Comparison of ENCODE assay signal across 27 mouse cellular contexts in the genomic region with DNA sequence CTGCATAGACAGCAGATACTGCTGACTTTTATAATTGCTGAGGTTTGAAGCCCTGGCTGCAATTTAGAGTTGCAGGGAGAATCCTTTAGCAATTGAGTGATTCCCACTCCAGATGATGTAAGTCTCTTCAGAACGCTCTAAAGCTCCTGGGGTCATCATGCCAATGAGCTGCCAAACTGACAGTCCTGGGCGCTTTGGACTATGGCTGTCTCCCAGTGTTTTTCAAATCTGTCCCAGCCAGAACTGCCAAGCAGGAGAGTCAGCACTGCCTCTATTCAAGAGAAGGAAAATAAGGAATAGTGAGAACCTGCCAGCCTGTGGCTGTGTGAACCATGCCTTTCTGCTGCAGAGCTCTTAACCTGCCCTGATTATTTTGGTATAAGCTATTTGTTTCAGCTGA. TPM values are rescaled to one million over a fixed set of nuclear protein-coding genes. Genes with fewer than 3 reads are reported as not detected.
A peak's percentile ranks its signal among the peaks of the same experiment; 100 is the strongest.
DNase-seq lines count a peak whose midpoint lies in the region; ATAC-seq and TF ChIP-seq lines count a peak whose summit lies in the region.
"Had no signal": no experiment of that assay in that cellular context is flagged by ENCODE, and none has a peak within 500 bp of the region (broad histone marks: within the 10 kb centered on the region; RNA-seq: fewer than 3 reads in every experiment).

No protein-coding gene starts in this region.

- no peak for TF ChIP-seq CTCF in hindbrain, postnatal 0 days (IDR thresholded peaks at IDR 0.05; ENCODE audit: low read depth)

- H3K4me1 ChIP-seq in hindbrain, postnatal 0 days (ENCODE audit: insufficient read depth, low read length): peaks cover 4% of the 10 kb centered on the region; the same call in 1 of the 2 replicates
- no peaks in the 10 kb centered on the region for H3K4me1 ChIP-seq in hindbrain, embryonic 11.5 days (replicated peaks; ENCODE audit: control insufficient read depth, insufficient read depth, low read length)
- peaks cover 27% of the 10 kb centered on the region for H3K4me1 ChIP-seq in embryonic facial prominence, embryonic 15.5 days
- H3K4me1 ChIP-seq: embryonic facial prominence, embryonic 12.5 days; forebrain, embryonic 10.5 days; forebrain, embryonic 13.5 days; heart, embryonic 10.5 days; hindbrain, embryonic 12.5 days; intestine, embryonic 15.5 days had no signal

- peak overlapping the region; percentile 9; the same call in 1 of the 2 replicates for H3K4me2 ChIP-seq in hindbrain, postnatal 0 days (ENCODE audit: low read depth, low read length)
- no peak overlapping the region for H3K4me2 ChIP-seq in hindbrain, embryonic 11.5 days (replicated peaks; ENCODE audit: low read depth, low read length)
- H3K4me2 ChIP-seq in embryonic facial prominence, embryonic 15.5 days (replicated peaks): no peak overlapping the region; the same call in 1 of the 2 replicates
- H3K4me2 ChIP-seq: embryonic facial prominence, embryonic 12.5 days; forebrain, embryonic 13.5 days; hindbrain, embryonic 12.5 days; hindbrain, embryonic 15.5 days; intestine, embryonic 15.5 days had no signal

- ATAC-seq in hindbrain, postnatal 0 days: no peak
- ATAC-seq in hindbrain, embryonic 11.5 days (ENCODE audit: low FRiP score): no peak
- ATAC-seq in embryonic facial prominence, embryonic 15.5 days (ENCODE audit: insufficient number of reproducible peaks, low FRiP score, low TSS enrichment, low read depth): no peak
- ATAC-seq: activated CD4-positive, CD25-positive, alpha-beta regulatory T cell, adult 4 months; forebrain, embryonic 13.5 days; forebrain, embryonic 16.5 days; intestine, embryonic 15.5 days had no signal

- no peak overlapping the region for H3K4me3 ChIP-seq in hindbrain, postnatal 0 days (ENCODE audit: low read length)
- no peak overlapping the region for H3K4me3 ChIP-seq in hindbrain, embryonic 11.5 days (ENCODE audit: low read depth, low read length)
- peak overlapping the region; percentile 13; the same call in 1 of the 2 replicates for H3K4me3 ChIP-seq in embryonic facial prominence, embryonic 15.5 days (replicated peaks)
- H3K4me3 ChIP-seq: embryonic facial prominence, embryonic 12.5 days; forebrain, embryonic 10.5 days; forebrain, embryonic 13.5 days; heart, adult 2 months; heart, embryonic 10.5 days; hindbrain, embryonic 12.5 days; hindbrain, embryonic 15.5 days; intestine, embryonic 15.5 days had no signal

- H3K27me3 ChIP-seq in hindbrain, postnatal 0 days (ENCODE audit: insufficient read depth, low read length): no peaks in the 10 kb centered on the region
- H3K27me3 ChIP-seq in hindbrain, embryonic 11.5 days (ENCODE audit: control insufficient read depth, insufficient read depth, low read length): no peaks in the 10 kb centered on the region
- no peaks in the 10 kb centered on the region for H3K27me3 ChIP-seq in embryonic facial prominence, embryonic 15.5 days
- H3K27me3 ChIP-seq: embryonic facial prominence, embryonic 12.5 days; forebrain, embryonic 13.5 days; hindbrain, embryonic 12.5 days; hindbrain, embryonic 15.5 days; intestine, embryonic 15.5 days had no signal

- no peak overlapping the region for H3K9ac ChIP-seq in hindbrain, postnatal 0 days (replicated peaks; ENCODE audit: low read length)
- no peak overlapping the region for H3K9ac ChIP-seq in hindbrain, embryonic 11.5 days (ENCODE audit: low read depth, low read length)
- no peak overlapping the region for H3K9ac ChIP-seq in embryonic facial prominence, embryonic 15.5 days
- H3K9ac ChIP-seq: embryonic facial prominence, embryonic 12.5 days; forebrain, embryonic 13.5 days; hindbrain, embryonic 12.5 days; hindbrain, embryonic 15.5 days; intestine, embryonic 15.5 days had no signal

- WGBS in hindbrain, postnatal 0 days: 45% methylated on average over 2 of the region's 2 CpGs
- WGBS in hindbrain, embryonic 11.5 days: 86% methylated on average over 2 of the region's 2 CpGs
- 52% methylated on average over 2 of the region's 2 CpGs for WGBS in embryonic facial prominence, embryonic 15.5 days

- H3K36me3 ChIP-seq in hindbrain, postnatal 0 days (ENCODE audit: insufficient read depth, low read length): no peaks in the 10 kb centered on the region
- no peaks in the 10 kb centered on the region for H3K36me3 ChIP-seq in hindbrain, embryonic 11.5 days (ENCODE audit: control insufficient read depth, insufficient read depth, low read length)
- no peaks in the 10 kb centered on the region for H3K36me3 ChIP-seq in embryonic facial prominence, embryonic 15.5 days
- H3K36me3 ChIP-seq: embryonic facial prominence, embryonic 12.5 days; forebrain, embryonic 10.5 days; heart, embryonic 10.5 days; hindbrain, embryonic 12.5 days; hindbrain, embryonic 15.5 days; intestine, embryonic 15.5 days had no signal

- DNase-seq in cerebellum, postnatal 10 days: peak; percentile 27 to 57
- DNase-seq in cerebellum, adult 18-20 months: no peak
- peak; percentile 9 for DNase-seq in gastrocnemius, postnatal 25 days
- DNase-seq in gastrocnemius, postnatal 4 days (ENCODE audit: low spot score in 2 of 2): no peak
- peak; percentile 8 for DNase-seq in hindbrain, postnatal 0 days (ENCODE audit: low spot score)
- no peak for DNase-seq in hindbrain, embryonic 11.5 days (ENCODE audit: low spot score)
- DNase-seq: adrenal gland, adult 8-10 months; adrenal gland, postnatal 25 days; cerebellum, adult 11-12 months; cerebellum, adult 9-11 months; gastrocnemius, postnatal 10 days; heart, postnatal 4 days; kidney, adult 11 months had no signal

- no peak overlapping the region for H3K27ac ChIP-seq in hindbrain, postnatal 0 days
- H3K27ac ChIP-seq in hindbrain, embryonic 11.5 days (ENCODE audit: low read depth, low read length): no peak overlapping the region
- H3K27ac ChIP-seq in embryonic facial prominence, embryonic 15.5 days (replicated peaks): peak overlapping the region; percentile 44
- H3K27ac ChIP-seq: embryonic facial prominence, embryonic 12.5 days; forebrain, embryonic 10.5 days; forebrain, embryonic 13.5 days; heart, adult 2 months; heart, embryonic 10.5 days; hindbrain, embryonic 12.5 days; hindbrain, embryonic 15.5 days; intestine, embryonic 15.5 days had no signal

- no peaks in the 10 kb centered on the region for H3K9me3 ChIP-seq in hindbrain, postnatal 0 days (ENCODE audit: low read length)
- no peaks in the 10 kb centered on the region for H3K9me3 ChIP-seq in hindbrain, embryonic 11.5 days (ENCODE audit: control insufficient read depth, low read length)
- no peaks in the 10 kb centered on the region for H3K9me3 ChIP-seq in embryonic facial prominence, embryonic 15.5 days (replicated peaks)
- H3K9me3 ChIP-seq: embryonic facial prominence, embryonic 12.5 days; forebrain, embryonic 10.5 days; forebrain, embryonic 13.5 days; heart, embryonic 10.5 days; hindbrain, embryonic 12.5 days; hindbrain, embryonic 15.5 days; intestine, embryonic 15.5 days had no signal

RNA-seq across cellular contexts. Expression of a gene that starts 1.8 kb away (rescaled TPM):
- not detected for total RNA-seq in gastrocnemius, postnatal 25 days (2021)
- total RNA-seq in gastrocnemius, postnatal 4 days (2021): under 1 TPM; 0.36 to 0.37 TPM
- 0.68 TPM in 1 of 2 replicates, not detected in the other for total RNA-seq in hindbrain, postnatal 0 days (2014; rRNA removed)
- polyA plus RNA-seq in hindbrain, postnatal 0 days (2015; fragmentation: Nextera tagmentation; extraction: Ambion mirVana): not detected in 2 replicates
- 0.25 TPM in 1 of 2 replicates, not detected in the other for polyA plus RNA-seq in hindbrain, embryonic 11.5 days (2014; fragmentation: Nextera tagmentation; extraction: Ambion mirVana)
- polyA plus RNA-seq in embryonic facial prominence, embryonic 15.5 days (2015; fragmentation: Nextera tagmentation; extraction: Ambion mirVana): 65.7 and 66.2 TPM in 2 replicates
- total RNA-seq: adrenal gland, postnatal 25 days; gastrocnemius, adult 18-20 months; heart, adult 2 months had no signal
- polyA plus RNA-seq: activated CD4-positive, CD25-positive, alpha-beta regulatory T cell, adult 4 months; forebrain, embryonic 13.5 days; forebrain, embryonic 16.5 days; heart, adult 2 months; intestine, embryonic 15.5 days had no signal

RNA-seq across cellular contexts. Expression of a gene that starts 47.8 kb away (rescaled TPM):
- under 1 TPM; 0.28 to 0.78 TPM for total RNA-seq in gastrocnemius, postnatal 25 days (2021)
- total RNA-seq in gastrocnemius, postnatal 4 days (2021): 1 to 10 TPM; 2.2 to 2.5 TPM
- total RNA-seq in hindbrain, postnatal 0 days (2014; rRNA removed): 6.2 and 10.9 TPM in 2 replicates
- 12.7 and 12.8 TPM in 2 replicates for polyA plus RNA-seq in hindbrain, postnatal 0 days (2015; fragmentation: Nextera tagmentation; extraction: Ambion mirVana)
- polyA plus RNA-seq in hindbrain, embryonic 11.5 days (2014; fragmentation: Nextera tagmentation; extraction: Ambion mirVana): 3.8 and 5.8 TPM in 2 replicates
- polyA plus RNA-seq in embryonic facial prominence, embryonic 15.5 days (2015; fragmentation: Nextera tagmentation; extraction: Ambion mirVana): 17.8 and 19.5 TPM in 2 replicates

RNA-seq across cellular contexts. Expression of a gene that starts 56.9 kb away (rescaled TPM):
- under 1 TPM; 0.11 to 0.26 TPM for total RNA-seq in gastrocnemius, postnatal 25 days (2021)
- under 1 TPM; 0.65 to 0.83 TPM for total RNA-seq in gastrocnemius, postnatal 4 days (2021)
- 7.9 and 10.6 TPM in 2 replicates for total RNA-seq in hindbrain, postnatal 0 days (2014; rRNA removed)
- polyA plus RNA-seq in hindbrain, postnatal 0 days (2015; fragmentation: Nextera tagmentation; extraction: Ambion mirVana): 5.9 and 6.6 TPM in 2 replicates
- polyA plus RNA-seq in hindbrain, embryonic 11.5 days (2014; fragmentation: Nextera tagmentation; extraction: Ambion mirVana): 0.19 and 0.49 TPM in 2 replicates
- polyA plus RNA-seq in embryonic facial prominence, embryonic 15.5 days (2015; fragmentation: Nextera tagmentation; extraction: Ambion mirVana): 1.4 and 1.7 TPM in 2 replicates
- polyA plus RNA-seq: activated CD4-positive, CD25-positive, alpha-beta regulatory T cell, adult 4 months; forebrain, embryonic 10.5 days; forebrain, embryonic 13.5 days; forebrain, embryonic 16.5 days; heart, embryonic 14.5 days; heart, postnatal 0 days had no signal

Comparison
In these comparisons a context has a peak if more than half of its experiments do, and no peak if none do; other contexts are left out.
1. DNase-seq: peak in cerebellum, postnatal 10 days (2 of 2), gastrocnemius, postnatal 25 days (single experiment) and hindbrain, postnatal 0 days (single experiment); none in cerebellum, adult 18-20 months (0 of 2), gastrocnemius, postnatal 4 days (0 of 2) and hindbrain, embryonic 11.5 days (single experiment).